Mouse (Mus musculus): ENCODE data around the gene Mmp2.

DNA sequence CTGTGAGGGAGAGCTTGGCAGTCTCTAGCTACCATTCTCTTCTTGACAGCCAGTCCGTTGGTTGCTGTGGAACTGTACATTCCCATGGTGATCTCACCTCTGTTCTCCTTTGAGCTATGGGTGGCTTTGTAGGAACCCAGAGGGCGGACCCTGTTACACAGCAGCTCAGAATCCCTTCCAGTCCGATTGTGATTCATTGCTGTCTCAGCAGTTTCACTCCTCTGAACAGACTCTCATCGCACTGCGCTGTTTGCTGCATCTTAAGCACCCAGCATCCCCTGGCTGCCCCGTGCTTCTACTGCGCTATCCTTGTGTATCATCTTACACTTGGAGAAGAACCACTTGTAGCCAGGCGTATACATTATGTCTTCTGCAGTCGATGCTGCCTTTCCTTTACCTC is 72.5 kb downstream of the Mmp2 start:
- no peak for TF ChIP-seq CTCF (conservative IDR thresholded peaks at IDR 0.05; ENCODE audit: low read length)
- no peak for TF ChIP-seq POU5F1 (IDR thresholded peaks at IDR 0.05; ENCODE audit: borderline replicate concordance, low read length)
